Mouse (Mus musculus): ENCODE measurements around the gene Aqp1. TPM values are rescaled to one million over a fixed set of nuclear protein-coding genes. Genes with fewer than 3 reads are reported as not detected.

The Aqp1 gene
- 47.0 and 56.7 TPM in 2 replicates for polyA plus RNA-seq (2012; rRNA removed)

GRCm38 (mm10) chr6:55335989-55336514 is at the start of gene Aqp1:
Gene Aqp1 (plus strand): TSS chr6:55336432.

GRCm38 (mm10) chr6:55376076-55376475 is 39.8 kb downstream of the Aqp1 start, which contains the start of gene Ghrhr:
Gene Ghrhr (plus strand): TSS chr6:55376295.

Other genes with a start within 250 kb of the Aqp1 start
- 0.71 and 0.80 TPM in 2 replicates for gene Crhr2, start 203.4 kb upstream of the Aqp1 start, polyA plus RNA-seq (2012; rRNA removed)
- gene Inmt, start 161.4 kb upstream of the Aqp1 start, polyA plus RNA-seq (2012; rRNA removed) = 0.14 and 0.15 TPM in 2 replicates
- gene Mindy4, start 133.0 kb upstream of the Aqp1 start, polyA plus RNA-seq (2012; rRNA removed) = 0.38 and 0.64 TPM in 2 replicates
- gene Ghrhr, start 39.9 kb downstream of the Aqp1 start, polyA plus RNA-seq (2012; rRNA removed) = 0.01 and 0.02 TPM in 2 replicates
- 0.01 and 0.08 TPM in 2 replicates for gene Adcyap1r1, start 115.5 kb downstream of the Aqp1 start, polyA plus RNA-seq (2012; rRNA removed)